Mouse (Mus musculus): Measurements from ENCODE around the gene Ttc7b. TPM values are rescaled to one million over a fixed set of nuclear protein-coding genes. Genes with fewer than 3 reads are reported as not detected.

Ttc7b gene
- polyA plus RNA-seq, 2 experiments: 1.3 to 3.5 TPM

DNA sequence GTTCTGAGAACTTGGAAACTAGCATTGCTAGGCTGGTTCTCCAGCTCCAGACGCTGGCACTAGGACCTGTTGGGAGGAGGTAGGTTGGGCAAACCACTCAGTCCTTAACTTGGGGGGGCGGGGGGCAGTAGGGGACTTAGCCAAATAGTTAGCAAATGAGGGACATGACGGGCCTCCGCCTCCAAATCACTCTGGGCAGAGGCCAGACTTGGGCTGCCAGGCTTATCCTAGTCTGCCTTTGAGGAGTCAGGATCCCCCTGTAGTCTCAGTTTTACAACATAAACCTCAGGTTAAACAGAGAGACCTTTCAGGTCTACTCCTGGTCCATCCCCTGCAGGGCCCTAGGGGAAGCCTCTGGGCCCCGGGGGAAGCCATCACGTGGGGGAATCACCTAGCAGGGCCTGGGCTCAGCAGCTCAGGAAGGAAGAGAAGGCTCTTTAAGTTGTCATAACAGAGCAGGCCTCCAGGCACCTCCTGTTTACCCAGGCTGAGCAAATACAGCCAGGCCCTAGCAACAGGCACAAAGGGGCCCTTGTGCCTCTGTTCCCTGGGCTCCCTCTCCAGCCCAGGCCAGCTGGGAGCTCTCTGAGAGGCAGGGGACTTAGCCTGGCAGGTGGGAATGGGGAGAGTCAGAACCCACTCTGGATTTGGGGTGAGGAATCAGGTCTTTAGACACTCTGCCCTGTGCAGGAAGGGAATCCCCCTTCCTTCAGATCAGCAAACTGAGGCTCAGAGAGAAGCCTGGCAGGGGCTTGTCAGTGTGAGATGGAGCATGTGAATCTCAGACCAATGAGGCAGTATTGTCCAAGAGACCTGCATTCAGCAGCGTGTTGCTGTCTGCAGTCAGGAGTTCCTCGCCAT, 238.4 kb downstream of the Ttc7b start:
- 42% methylated on average over 8 of the region's 8 CpGs for whole genome bisulfite sequencing (ENCODE audit: insufficient replicate concordance)
- no peaks in the 10 kb centered on the region for H3K27me3 ChIP-seq (ENCODE audit: control insufficient read depth, insufficient read depth, low read length)
- no peak for TF ChIP-seq CTCF (IDR thresholded peaks at IDR 0.05; ENCODE audit: low read depth)
- no peak for TF ChIP-seq EP300 (IDR thresholded peaks at IDR 0.05; ENCODE audit: low read depth)
- no peak overlapping the region for H3K27ac ChIP-seq
- H3K4me2 ChIP-seq (ENCODE audit: low read depth): no peak overlapping the region
- H3K36me3 ChIP-seq (replicated peaks; ENCODE audit: control insufficient read depth, insufficient read depth, low read depth): no peaks in the 10 kb centered on the region
- H3K4me3 ChIP-seq (ENCODE audit: insufficient read depth in 1 of 2, low read depth in 2 of 2, low read length in 2 of 2): no peak overlapping the region
- ATAC-seq (ENCODE audit: insufficient read depth) (no peak), DNase-seq (ENCODE audit: low read depth in 3 of 3, low spot score in 3 of 3) (no peak)
- peaks cover 0 to 18% of the 10 kb centered on the region in 2 experiments; a peak in 2 of 4 replicates for H3K4me1 ChIP-seq (replicated peaks; ENCODE audit: control insufficient read depth in 2 of 2, insufficient read depth in 2 of 2, low read length in 1 of 2)
- no peaks in the 10 kb centered on the region for H3K9me3 ChIP-seq (ENCODE audit: control insufficient read depth, low read length)
- H3K9ac ChIP-seq (replicated peaks): no peak overlapping the region

DNA sequence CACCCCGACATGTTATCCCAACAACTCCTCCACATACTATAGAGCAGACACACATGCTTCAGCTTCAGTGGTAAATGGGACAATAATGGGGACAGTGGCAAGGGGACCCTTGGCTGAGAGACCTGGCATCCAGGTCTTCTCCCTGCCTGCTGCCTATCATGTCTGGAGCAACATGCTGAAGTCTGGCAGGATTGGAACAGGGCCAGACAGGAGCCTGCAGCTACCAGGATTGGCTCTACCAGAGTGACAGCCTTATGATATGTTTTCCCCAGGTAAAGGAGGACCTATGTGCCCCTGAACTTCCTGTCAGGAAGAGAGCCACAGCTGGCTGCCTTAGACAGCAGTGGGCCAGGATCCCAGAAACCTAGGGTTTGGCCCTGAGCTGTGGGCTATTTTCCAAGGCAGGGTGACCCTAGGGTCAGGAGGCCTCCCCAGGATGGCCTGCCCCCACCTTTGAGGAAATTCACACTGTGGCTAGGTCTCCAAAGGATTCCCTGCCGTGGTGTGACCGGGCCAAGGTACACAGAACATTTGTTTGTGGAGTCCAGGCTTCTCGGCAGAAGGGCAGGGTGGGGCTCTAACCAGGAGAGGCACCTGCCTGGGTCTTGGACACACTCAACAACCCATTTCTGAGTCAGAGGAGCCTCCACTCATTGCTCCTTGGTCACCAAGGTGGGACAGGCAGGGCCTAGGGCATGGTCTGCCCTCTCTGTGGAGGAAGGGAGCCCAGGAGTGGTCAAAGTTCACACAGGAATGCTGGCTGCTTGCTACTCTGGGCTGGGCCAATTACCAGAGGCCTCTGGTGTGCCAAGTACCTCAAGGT, 239.4 kb downstream of the Ttc7b start:
- Histone ChIP-seq H3K4me3 (ENCODE audit: insufficient read depth in 1 of 2, low read depth in 2 of 2, low read length in 2 of 2) (no peak overlapping the region), H3K4me1 (replicated peaks; ENCODE audit: control insufficient read depth in 2 of 2, insufficient read depth in 2 of 2, low read length in 1 of 2) (peaks cover 0 to 22% of the 10 kb centered on the region in 2 experiments; a peak in 2 of 4 replicates), H3K4me2 (ENCODE audit: low read depth) (no peak overlapping the region), H3K9ac (replicated peaks) (no peak overlapping the region), H3K9me3 (ENCODE audit: control insufficient read depth, low read length) (no peaks in the 10 kb centered on the region), H3K27ac (no peak overlapping the region), H3K36me3 (replicated peaks; ENCODE audit: control insufficient read depth, insufficient read depth, low read depth) (no peaks in the 10 kb centered on the region), H3K27me3 (ENCODE audit: control insufficient read depth, insufficient read depth, low read length) (no peaks in the 10 kb centered on the region)
- WGBS (ENCODE audit: insufficient replicate concordance): 64% methylated on average over 4 of the region's 4 CpGs
- no peak for TF ChIP-seq CTCF (IDR thresholded peaks at IDR 0.05; ENCODE audit: low read depth)
- no peak for TF ChIP-seq EP300 (IDR thresholded peaks at IDR 0.05; ENCODE audit: low read depth)
- ATAC-seq (ENCODE audit: insufficient read depth): no peak
- DNase-seq (ENCODE audit: low read depth in 3 of 3, low spot score in 3 of 3): no peak

DNA sequence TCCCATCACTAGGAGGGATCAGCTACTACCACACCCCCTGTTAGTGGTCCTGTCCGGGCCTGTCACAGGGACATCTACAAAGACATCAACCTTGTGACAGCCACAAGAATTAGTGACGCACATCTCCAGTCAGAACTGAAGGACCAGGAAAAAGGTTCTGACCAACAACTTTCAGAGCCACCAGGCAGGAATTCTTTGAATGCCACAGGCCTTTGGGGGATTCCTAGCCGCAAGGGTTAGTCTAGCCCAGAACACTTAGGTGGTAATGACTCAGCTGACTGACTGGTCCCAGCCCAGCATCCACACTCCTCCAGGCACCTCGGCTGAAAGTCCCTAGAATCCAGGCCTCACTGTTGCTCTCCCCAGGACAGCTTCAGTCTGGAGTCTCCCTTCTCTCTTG, 240.7 kb downstream of the Ttc7b start:
- DNase-seq (ENCODE audit: low read depth in 3 of 3, low spot score in 3 of 3): no peak
- Histone ChIP-seq H3K9ac (replicated peaks) (no peak overlapping the region), H3K4me2 (ENCODE audit: low read depth) (no peak overlapping the region), H3K9me3 (ENCODE audit: control insufficient read depth, low read length) (no peaks in the 10 kb centered on the region), H3K4me1 (replicated peaks; ENCODE audit: control insufficient read depth in 2 of 2, insufficient read depth in 2 of 2, low read length in 1 of 2) (peaks cover 0 to 22% of the 10 kb centered on the region in 2 experiments; a peak in 2 of 4 replicates), H3K4me3 (ENCODE audit: insufficient read depth in 1 of 2, low read depth in 2 of 2, low read length in 2 of 2) (no peak overlapping the region), H3K27ac (no peak overlapping the region), H3K27me3 (ENCODE audit: control insufficient read depth, insufficient read depth, low read length) (no peaks in the 10 kb centered on the region), H3K36me3 (replicated peaks; ENCODE audit: control insufficient read depth, insufficient read depth, low read depth) (no peaks in the 10 kb centered on the region)
- 58% methylated on average over 4 of the region's 4 CpGs for WGBS (ENCODE audit: insufficient replicate concordance)
- no peak for ATAC-seq (ENCODE audit: insufficient read depth)
- TF ChIP-seq EP300 (IDR thresholded peaks at IDR 0.05; ENCODE audit: low read depth): no peak
- no peak for TF ChIP-seq CTCF (IDR thresholded peaks at IDR 0.05; ENCODE audit: low read depth)

DNA sequence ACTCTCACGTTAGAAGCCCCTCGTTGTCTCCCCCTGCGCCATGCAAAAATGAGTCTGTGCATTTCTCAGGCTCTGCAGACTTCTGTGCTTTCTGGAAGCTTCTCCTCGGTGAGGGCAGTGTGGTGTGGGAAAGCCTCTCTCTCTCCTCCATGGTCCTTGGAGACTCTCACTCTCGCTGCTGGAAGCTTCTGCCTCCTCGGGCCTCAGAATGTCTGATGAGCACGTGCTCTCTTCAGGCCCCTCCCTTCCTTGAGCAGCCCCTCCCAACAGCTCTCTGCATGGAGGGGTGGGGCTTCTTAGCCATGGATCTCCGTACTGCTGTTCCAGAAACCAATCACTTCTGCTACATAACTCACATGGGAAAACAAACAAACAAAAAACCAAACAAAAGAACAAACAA, 242.3 kb downstream of the Ttc7b start:
- WGBS (ENCODE audit: insufficient replicate concordance): 32% methylated on average over 8 of the region's 8 CpGs
- ATAC-seq (ENCODE audit: insufficient read depth): no peak
- no peak overlapping the region for H3K4me2 ChIP-seq (ENCODE audit: low read depth)
- peaks cover 0 to 22% of the 10 kb centered on the region in 2 experiments; a peak in 2 of 4 replicates for H3K4me1 ChIP-seq (replicated peaks; ENCODE audit: control insufficient read depth in 2 of 2, insufficient read depth in 2 of 2, low read length in 1 of 2)
- no peak overlapping the region for H3K9ac ChIP-seq (replicated peaks)
- H3K9me3 ChIP-seq (ENCODE audit: control insufficient read depth, low read length): no peaks in the 10 kb centered on the region
- H3K27me3 ChIP-seq (ENCODE audit: control insufficient read depth, insufficient read depth, low read length): no peaks in the 10 kb centered on the region
- TF ChIP-seq EP300 (IDR thresholded peaks at IDR 0.05; ENCODE audit: low read depth) (no peak), CTCF (IDR thresholded peaks at IDR 0.05; ENCODE audit: low read depth) (no peak)
- no peak overlapping the region for H3K27ac ChIP-seq
- H3K4me3 ChIP-seq (ENCODE audit: insufficient read depth in 1 of 2, low read depth in 2 of 2, low read length in 2 of 2): no peak overlapping the region
- no peak for DNase-seq (ENCODE audit: low read depth in 3 of 3, low spot score in 3 of 3)
- H3K36me3 ChIP-seq (replicated peaks; ENCODE audit: control insufficient read depth, insufficient read depth, low read depth): no peaks in the 10 kb centered on the region

DNA sequence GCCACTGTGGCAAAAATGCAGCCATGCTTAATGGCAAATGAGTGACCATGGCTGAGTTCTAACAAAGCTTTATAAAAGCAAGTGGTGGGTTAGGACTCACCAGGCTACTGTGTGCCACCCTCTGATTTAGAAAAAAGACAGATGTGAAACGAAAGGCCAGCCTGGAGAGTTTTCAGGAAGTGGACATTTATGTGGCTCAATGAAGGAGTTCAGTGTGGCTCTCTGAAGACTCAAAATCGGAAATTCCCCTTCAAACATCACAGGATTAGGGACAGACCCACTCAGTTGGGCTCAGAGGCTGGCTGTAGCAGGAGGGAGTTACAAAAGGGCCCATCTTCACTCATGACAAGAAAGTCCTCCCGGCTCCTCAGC, 243.1 kb downstream of the Ttc7b start:
- ATAC-seq (ENCODE audit: insufficient read depth): no peak
- 39% methylated on average over 3 of the region's 3 CpGs for WGBS (ENCODE audit: insufficient replicate concordance)
- Histone ChIP-seq H3K4me2 (ENCODE audit: low read depth) (no peak overlapping the region), H3K27me3 (ENCODE audit: control insufficient read depth, insufficient read depth, low read length) (no peaks in the 10 kb centered on the region), H3K4me1 (replicated peaks; ENCODE audit: control insufficient read depth in 2 of 2, insufficient read depth in 2 of 2, low read length in 1 of 2) (peaks cover 0 to 18% of the 10 kb centered on the region in 2 experiments; a peak in 2 of 4 replicates), H3K9me3 (ENCODE audit: control insufficient read depth, low read length) (no peaks in the 10 kb centered on the region), H3K4me3 (ENCODE audit: insufficient read depth in 1 of 2, low read depth in 2 of 2, low read length in 2 of 2) (no peak overlapping the region), H3K27ac (no peak overlapping the region), H3K9ac (replicated peaks) (no peak overlapping the region), H3K36me3 (replicated peaks; ENCODE audit: control insufficient read depth, insufficient read depth, low read depth) (no peaks in the 10 kb centered on the region)
- no peak for TF ChIP-seq EP300 (IDR thresholded peaks at IDR 0.05; ENCODE audit: low read depth)
- TF ChIP-seq CTCF (IDR thresholded peaks at IDR 0.05; ENCODE audit: low read depth): no peak
- no peak for DNase-seq (ENCODE audit: low read depth in 3 of 3, low spot score in 3 of 3)

Data from liver, embryonic 14.5 days (tissue).